Mouse (Mus musculus) CH12.LX (cell line): ENCODE data around the gene Uqcr10. TPM values are rescaled to one million over a fixed set of nuclear protein-coding genes. Genes with fewer than 3 reads are reported as not detected.
A peak's percentile ranks its signal among the peaks of the same experiment; 100 is the strongest.

Source experiments
- DNase-seq: peaks from one replicate; pipeline ENCODE4 v3.0.0-alpha.2; 2013; ENCODE audit errors: extremely low read depth
- H3K27ac ChIP-seq: 2 replicates; pipeline ENCODE4 v1.5.1; 2012; ENCODE audit warnings: low read depth, mild to moderate bottlenecking, control low read depth, moderate library complexity; ENCODE audit not compliant: insufficient read depth
- H3K27me3 ChIP-seq: replicated peaks from 2 replicates; pipeline ENCODE3; 2012; ENCODE audit warnings: inconsistent platforms
- H3K36me3 ChIP-seq, 2 experiments: replicated peaks in 1 of 2; 2 replicates each; pipeline versions ENCODE3 to v1.6.1; 2012; ENCODE audit warnings: inconsistent platforms in 1 of 2, low read length in 1 of 2, mild to moderate bottlenecking in 1 of 2, mixed read lengths in 1 of 2, moderate library complexity in 1 of 2; ENCODE audit not compliant: control insufficient read depth in 1 of 2, insufficient read depth in 1 of 2
- H3K4me1 ChIP-seq, 2 experiments: 2 replicates each; pipeline ENCODE4 v1.6.1; 2012; ENCODE audit warnings: inconsistent platforms in 1 of 2, moderate library complexity in 1 of 2; ENCODE audit not compliant: insufficient read depth in 2 of 2, control insufficient read depth in 1 of 2
- H3K4me2 ChIP-seq: 2 replicates; pipeline ENCODE4 v1.6.1; 2012; ENCODE audit warnings: low read depth, mild to moderate bottlenecking, control low read depth; ENCODE audit not compliant: poor library complexity, insufficient read depth, severe bottlenecking
- H3K4me3 ChIP-seq, 3 experiments: fragments of 150-350 bp in 1 of 3; sonication (generic) in 1 of 3; replicated peaks in 1 of 3; 2 replicates each; pipeline versions ENCODE3 to v1.5.1; 2011 to 2012; ENCODE audit warnings: low read depth in 2 of 3, low read length in 2 of 3, mild to moderate bottlenecking in 2 of 3, moderate library complexity in 2 of 3, control low read depth in 1 of 3, improper control_type of control experiment in 1 of 3, inconsistent platforms in 1 of 3, mixed read lengths in 1 of 3; ENCODE audit not compliant: poor library complexity in 1 of 3
- H3K79me2 ChIP-seq: replicated peaks from 2 replicates; pipeline ENCODE4 v1.6.1; 2012; ENCODE audit warnings: mild to moderate bottlenecking, moderate library complexity; ENCODE audit not compliant: control insufficient read depth, poor library complexity, insufficient read depth, severe bottlenecking; ENCODE audit errors: extremely low read depth
- H3K9ac ChIP-seq: 2 replicates; pipeline ENCODE4 v1.6.1; 2012; ENCODE audit warnings: low read depth, mild to moderate bottlenecking, control low read depth, moderate library complexity; ENCODE audit not compliant: insufficient read depth
- H3K9me3 ChIP-seq: replicated peaks from 2 replicates; pipeline ENCODE3; 2012; ENCODE audit warnings: low read length, inconsistent platforms, mixed read lengths
- BHLHE40 ChIP-seq: IDR thresholded peaks from 2 replicates; pipeline ENCODE4 v1.6.1; 2011; ENCODE audit warnings: mild to moderate bottlenecking, low read depth, low read length, improper control_type of control experiment
- CHD2 ChIP-seq: IDR thresholded peaks from 2 replicates; pipeline ENCODE4 v1.6.1; 2011; ENCODE audit warnings: low read length, improper control_type of control experiment
- CTCF ChIP-seq, 2 experiments: IDR thresholded peaks in 1 of 2; conservative IDR thresholded peaks in 1 of 2; 2 replicates each; pipeline ENCODE4 v1.5.1; 2011 to 2012; ENCODE audit warnings: low read depth in 2 of 2, low read length in 2 of 2, improper control_type of control experiment in 1 of 2, inconsistent platforms in 1 of 2, mild to moderate bottlenecking in 1 of 2, moderate library complexity in 1 of 2
- ELF1 ChIP-seq: IDR thresholded peaks from 2 replicates; pipeline ENCODE4 v1.6.1; 2014; ENCODE audit warnings: low read depth, mild to moderate bottlenecking, inconsistent platforms, low read length, improper control_type of control experiment
- EP300 ChIP-seq: IDR thresholded peaks from 2 replicates; pipeline ENCODE4 v1.6.1; 2011; ENCODE audit warnings: low read length, improper control_type of control experiment
- MAFK ChIP-seq: IDR thresholded peaks from 2 replicates; pipeline ENCODE4 v1.6.1; 2011; ENCODE audit warnings: low read length, improper control_type of control experiment; ENCODE audit not compliant: insufficient replicate concordance
- MAX ChIP-seq: IDR thresholded peaks from 2 replicates; pipeline ENCODE4 v1.6.1; 2011; ENCODE audit warnings: low read length, improper control_type of control experiment
- MAZ ChIP-seq: IDR thresholded peaks from 2 replicates; pipeline ENCODE4 v1.6.1; 2012; ENCODE audit warnings: low read depth, mild to moderate bottlenecking, inconsistent platforms, low read length, improper control_type of control experiment, moderate library complexity
- MYC ChIP-seq: IDR thresholded peaks from 2 replicates; pipeline ENCODE4 v1.6.1; 2011; ENCODE audit warnings: low read depth, mild to moderate bottlenecking, improper control_type of control experiment, low read length
- RAD21 ChIP-seq: IDR thresholded peaks from 2 replicates; pipeline ENCODE4 v1.6.1; 2011; ENCODE audit warnings: low read depth, mild to moderate bottlenecking, low read length, improper control_type of control experiment, moderate library complexity
- RCOR1 ChIP-seq: conservative IDR thresholded peaks from 2 replicates; pipeline ENCODE4 v1.6.1; 2012; ENCODE audit warnings: low read depth, mild to moderate bottlenecking, inconsistent platforms, low read length, improper control_type of control experiment
- SIN3A ChIP-seq: IDR thresholded peaks from 2 replicates; pipeline ENCODE4 v1.6.1; 2012; ENCODE audit warnings: low read length, improper control_type of control experiment, inconsistent platforms
- TCF12 ChIP-seq: IDR thresholded peaks from 2 replicates; pipeline ENCODE4 v1.6.1; 2014; ENCODE audit warnings: low read depth, mild to moderate bottlenecking, inconsistent platforms, low read length, improper control_type of control experiment
- UBTF ChIP-seq: IDR thresholded peaks from 2 replicates; pipeline ENCODE4 v1.6.1; 2012; ENCODE audit warnings: low read depth, mild to moderate bottlenecking, inconsistent platforms, low read length, improper control_type of control experiment, moderate library complexity
- USF1 ChIP-seq: IDR thresholded peaks from 2 replicates; pipeline ENCODE4 v1.6.1; 2014; ENCODE audit warnings: low read depth, mild to moderate bottlenecking, inconsistent platforms, low read length, improper control_type of control experiment
- USF2 ChIP-seq: conservative IDR thresholded peaks from 2 replicates; pipeline ENCODE4 v1.6.1; 2011; ENCODE audit warnings: low read depth, low read length, improper control_type of control experiment
- ZC3H11A ChIP-seq: IDR thresholded peaks from 2 replicates; pipeline ENCODE4 v1.6.1; 2012; ENCODE audit warnings: low read depth, mild to moderate bottlenecking, inconsistent platforms, low read length, improper control_type of control experiment
- ZMIZ1 ChIP-seq: IDR thresholded peaks from 2 replicates; pipeline ENCODE4 v1.6.1; 2012; ENCODE audit warnings: low read depth, mild to moderate bottlenecking, inconsistent platforms, low read length, improper control_type of control experiment
- dilution Hi-C: fragments of 300-500 bp; cut with MboI; formaldehyde crosslinking; loops from 2 replicates; pipeline ENCODE4 v1.14.3; 2020; ENCODE audit warnings: low sequenced_read_pairs; ENCODE audit not compliant: extremely low pct_unique_long_range_greater_than_20kb, extremely low pct_ligation_motif_present
- in situ Hi-C: fragments of 300-500 bp; cut with MboI; formaldehyde crosslinking; loops from 3 replicates; pipeline ENCODE4 v1.14.3; 2019; ENCODE audit warnings: low sequenced_read_pairs, low pct_ligation_motif_present, low pct_unique_long_range_greater_than_20kb, mixed read lengths
- polyA plus RNA-seq: library from polyadenylated mRNA; unstranded; fragments of >175 nt; gene quantifications from 2 replicates; pipeline ENCODE4 v1.2.1, GENCODE M21; 2012; ENCODE audit warnings: low read depth; ENCODE audit not compliant: insufficient read length
- total RNA-seq, 2 experiments: library from RNA; depleted of rRNA; stranded (reverse); fragments of 300-350 nt in 1 of 2; fragments of >200 nt in 1 of 2; gene quantifications; 2 replicates each; pipeline ENCODE4 v1.2.3; 2012 to 2014

Gene Uqcr10
- total and polyA plus RNA-seq, 3 experiments: 740 to 1,522 (median 1,007) TPM

- H3K27ac ChIP-seq: peak overlapping the region; percentile 59
- dilution Hi-C loops: no loop called here
- no peaks in the 10 kb centered on the region for H3K9me3 ChIP-seq
- DNase-seq: no peak
- peaks cover 12 to 25% of the 10 kb centered on the region in 2 experiments for H3K36me3 ChIP-seq
- in situ Hi-C loops: no loop called here
- H3K4me3 ChIP-seq: peak overlapping the region; percentile 56 to 97 (median 73)
- peak overlapping the region; percentile 93 for H3K4me2 ChIP-seq
- no peaks in the 10 kb centered on the region for H3K27me3 ChIP-seq
- TF ChIP-seq CTCF (conservative IDR thresholded peaks at IDR 0.05 in 1 of 2, IDR thresholded peaks at IDR 0.05 in 1 of 2; ENCODE audit: low read depth in 2 of 2, low read length in 2 of 2) (peak in 1 of 2 experiments; percentile 9; a peak in 1 of 4 replicates), ELF1 (no peak), EP300 (no peak), UBTF (0 out of 2 replicates have a peak, but pooled peaks have one; percentile 32), MAFK (no peak), BHLHE40 (no peak)
- TF ChIP-seq, all 38 proteins: peak for 2
- Histone ChIP-seq H3K9ac (peak overlapping the region; percentile 50), H3K79me2 (peaks cover 29% of the 10 kb centered on the region), H3K4me1 (peaks cover 3 to 31% of the 10 kb centered on the region in 2 experiments; a peak in 3 of 4 replicates)
Measured at GRCm38 (mm10) chr11:4703688-4704071, 462 bp downstream of the Uqcr10 start.

DNA sequence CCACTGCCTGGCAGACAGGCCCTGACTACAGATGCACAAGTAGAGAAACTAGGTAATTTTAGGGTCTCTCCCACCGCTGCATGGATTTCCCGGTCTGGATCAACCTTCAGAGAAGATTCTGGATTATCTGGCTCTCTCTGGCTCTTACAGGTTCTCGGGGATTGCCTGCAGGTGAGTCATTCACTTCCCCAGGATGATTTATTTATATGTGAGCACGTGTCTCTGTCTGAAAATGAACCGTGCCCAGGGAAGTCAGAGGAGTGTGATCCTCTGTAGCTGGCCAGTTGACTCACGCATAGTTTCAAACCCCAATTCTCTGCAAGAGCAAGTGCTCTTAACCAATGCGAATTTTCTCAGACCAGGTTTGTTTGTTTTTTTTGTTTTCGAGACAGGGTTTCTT lies 3.4 kb downstream of the Uqcr10 start:
- H3K36me3 ChIP-seq: peaks cover 12 to 25% of the 10 kb centered on the region in 2 experiments
- in situ Hi-C loops: no loop called here
- no peak for DNase-seq
- no peak overlapping the region for H3K9ac ChIP-seq
- H3K27ac ChIP-seq: no peak overlapping the region
- peaks cover 4 to 24% of the 10 kb centered on the region in 2 experiments; a peak in 3 of 4 replicates for H3K4me1 ChIP-seq
- peaks cover 23% of the 10 kb centered on the region for H3K79me2 ChIP-seq
- H3K27me3 ChIP-seq: no peaks in the 10 kb centered on the region
- no peak overlapping the region for H3K4me2 ChIP-seq
- no peaks in the 10 kb centered on the region for H3K9me3 ChIP-seq
- TF ChIP-seq ZMIZ1 (no peak), USF2 (no peak), SIN3A (no peak), RCOR1 (no peak), MAX (no peak), TCF12 (no peak), MYC (no peak), CHD2 (no peak), MAZ (no peak), USF1 (no peak), RAD21 (no peak), ZC3H11A (no peak)
- H3K4me3 ChIP-seq: no peak overlapping the region
- dilution Hi-C loops: no loop called here
